Mouse (Mus musculus): ENCODE measurements around the gene Rab35.

Rab35 gene

GRCm38 (mm10) chr5:115631505-115632357 is at the start of gene Rab35:
Gene Rab35 (plus strand): TSS chr5:115631908.
- peak; percentile 96 for DNase-seq (ENCODE audit: low read depth)

- DNase-seq (ENCODE audit: low read depth) = no peak
Observed at GRCm38 (mm10) chr5:115585616-115586015, 46.1 kb upstream of the Rab35 start.

GRCm38 (mm10) chr5:115586166-115586565 is 45.5 kb upstream of the Rab35 start:
- no peak for DNase-seq (ENCODE audit: low read depth)

- DNase-seq (ENCODE audit: low read depth) = no peak
Observed at GRCm38 (mm10) chr5:115586780-115587179, 44.9 kb upstream of the Rab35 start.

- no peak for DNase-seq (ENCODE audit: low read depth)
Observed at GRCm38 (mm10) chr5:115591028-115591427, 40.7 kb upstream of the Rab35 start.

GRCm38 (mm10) chr5:115591506-115591905 is 40.2 kb upstream of the Rab35 start:
- DNase-seq (ENCODE audit: low read depth) = no peak

GRCm38 (mm10) chr5:115603561-115603960 is 28.1 kb upstream of the Rab35 start:
- no peak for DNase-seq (ENCODE audit: low read depth)

GRCm38 (mm10) chr5:115611566-115611965 is 20.1 kb upstream of the Rab35 start:
- DNase-seq (ENCODE audit: low read depth) = no peak

GRCm38 (mm10) chr5:115613332-115613731 is 18.4 kb upstream of the Rab35 start:
- no peak for DNase-seq (ENCODE audit: low read depth)

- peak; percentile 65 for DNase-seq (ENCODE audit: low read depth)
Observed at GRCm38 (mm10) chr5:115614948-115615347, 16.8 kb upstream of the Rab35 start.

- DNase-seq (ENCODE audit: low read depth) = no peak
Observed at GRCm38 (mm10) chr5:115619690-115620089, 12.0 kb upstream of the Rab35 start.

GRCm38 (mm10) chr5:115622686-115623085 is 9.0 kb upstream of the Rab35 start:
- no peak for DNase-seq (ENCODE audit: low read depth)

GRCm38 (mm10) chr5:115623694-115624440 is 7.8 kb upstream of the Rab35 start:
- no peak for DNase-seq (ENCODE audit: low read depth)

- DNase-seq (ENCODE audit: low read depth) = no peak
Observed at GRCm38 (mm10) chr5:115626237-115626886, 5.3 kb upstream of the Rab35 start.

- DNase-seq (ENCODE audit: low read depth) = no peak
Observed at GRCm38 (mm10) chr5:115628083-115628482, 3.6 kb upstream of the Rab35 start.

- DNase-seq (ENCODE audit: low read depth) = no peak
Observed at GRCm38 (mm10) chr5:115629672-115630071, 2.0 kb upstream of the Rab35 start.

GRCm38 (mm10) chr5:115630291-115630690 is 1.4 kb upstream of the Rab35 start:
- no peak for DNase-seq (ENCODE audit: low read depth)

- DNase-seq (ENCODE audit: low read depth) = peak; percentile 55
Observed at GRCm38 (mm10) chr5:115632358-115632714, 628 bp downstream of the Rab35 start.

GRCm38 (mm10) chr5:115633060-115633459 is 1.4 kb downstream of the Rab35 start:
- DNase-seq (ENCODE audit: low read depth) = no peak

GRCm38 (mm10) chr5:115634046-115634445 is 2.3 kb downstream of the Rab35 start:
- DNase-seq (ENCODE audit: low read depth) = no peak

GRCm38 (mm10) chr5:115635536-115635935 is 3.8 kb downstream of the Rab35 start:
- DNase-seq (ENCODE audit: low read depth) = peak; percentile 55

- DNase-seq (ENCODE audit: low read depth) = peak; percentile 45
Observed at GRCm38 (mm10) chr5:115644192-115644591, 12.5 kb downstream of the Rab35 start.

- DNase-seq (ENCODE audit: low read depth) = no peak
Observed at GRCm38 (mm10) chr5:115648876-115649275, 17.2 kb downstream of the Rab35 start.
